Mouse (Mus musculus) erythroblast, embryonic 14.5 days (primary cell): ENCODE measurements around the gene Il17rc. TPM values are rescaled to one million over a fixed set of nuclear protein-coding genes. Genes with fewer than 3 reads are reported as not detected.

Source experiments
- H3K27me3 ChIP-seq: 2 replicates; pipeline ENCODE4 v1.6.1; 2012; ENCODE audit warnings: inconsistent platforms; ENCODE audit not compliant: control insufficient read depth
- H3K36me3 ChIP-seq: 2 replicates; pipeline ENCODE4 v1.6.1; 2012; ENCODE audit warnings: mild to moderate bottlenecking, inconsistent platforms; ENCODE audit not compliant: control insufficient read depth
- H3K4me1 ChIP-seq: 2 replicates; pipeline ENCODE4 v1.6.1; 2012; ENCODE audit warnings: inconsistent platforms; ENCODE audit not compliant: control insufficient read depth
- H3K4me3 ChIP-seq: replicated peaks from 2 replicates; pipeline ENCODE3; 2012; ENCODE audit warnings: moderate library complexity, mild to moderate bottlenecking, inconsistent platforms
- H3K9me3 ChIP-seq: 2 replicates; pipeline ENCODE4 v1.6.1; 2012; ENCODE audit warnings: low read length, inconsistent platforms, mixed read lengths; ENCODE audit not compliant: control insufficient read depth
- GATA1 ChIP-seq: IDR thresholded peaks from 2 replicates; pipeline ENCODE4 v1.6.1; 2012; ENCODE audit warnings: low read length, inconsistent platforms, mixed read lengths
- TAL1 ChIP-seq: IDR thresholded peaks from 3 replicates; pipeline ENCODE4 v1.6.1; 2012; ENCODE audit warnings: low read length, inconsistent platforms, mixed read lengths
- polyA plus RNA-seq: library from polyadenylated mRNA; stranded (reverse); fragments of >175 nt; gene quantifications from 2 replicates; pipeline ENCODE4 v1.2.3, GENCODE M21; 2012

The Il17rc gene
- polyA plus RNA-seq, 1 experiment, result not detected

DNA sequence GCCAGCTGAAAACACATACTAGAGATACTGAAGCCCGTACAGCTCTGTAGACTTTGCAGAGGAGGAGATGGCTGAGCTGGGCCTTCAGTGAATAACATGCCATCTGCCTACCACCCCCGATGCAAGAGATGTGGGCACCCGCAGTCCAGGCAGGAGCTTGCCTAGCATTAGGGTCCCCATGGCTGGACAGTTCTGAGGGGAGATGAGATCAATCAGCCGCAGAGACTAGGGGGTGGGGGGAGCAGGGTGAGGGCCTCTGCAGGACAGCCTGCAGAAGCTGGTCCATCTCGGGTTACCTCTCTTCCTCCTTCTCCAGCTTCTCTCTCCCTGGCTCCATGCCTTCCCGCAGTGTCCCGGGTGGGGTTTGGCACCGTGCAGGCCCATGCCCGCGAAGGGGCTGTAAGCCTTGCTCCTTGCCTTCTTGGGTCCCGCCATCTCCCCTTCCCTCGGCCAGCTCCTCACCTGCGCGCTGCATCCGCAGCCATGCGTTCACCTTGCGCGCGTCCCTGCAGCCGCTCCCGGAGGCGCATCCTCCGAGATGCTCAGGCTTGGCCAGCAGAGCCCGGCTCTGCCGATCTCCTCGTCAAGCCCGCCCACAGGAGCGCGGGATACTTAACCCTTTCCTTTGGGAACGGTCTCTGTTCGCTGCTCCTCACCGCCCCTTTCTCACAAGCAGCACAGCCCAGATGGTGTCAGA is 30.3 kb downstream of the Il17rc start, which contains the start of gene Prrt3:
Gene Prrt3, minus strand, starts transcription at position 544 of the 697 bp plus-strand sequence.
- H3K36me3 ChIP-seq, result no peaks in the 10 kb centered on the region
- TF ChIP-seq TAL1, result no peak
- TF ChIP-seq GATA1, result no peak
- H3K4me3 ChIP-seq, result no peak within 1 kb of the TSS
- no peaks in the 10 kb centered on the region for H3K9me3 ChIP-seq
- H3K4me1 ChIP-seq, result no peaks in the 10 kb centered on the region; the same call in 1 of the 2 replicates
- H3K27me3 ChIP-seq, result peaks cover 58% of the 10 kb centered on the region

DNA sequence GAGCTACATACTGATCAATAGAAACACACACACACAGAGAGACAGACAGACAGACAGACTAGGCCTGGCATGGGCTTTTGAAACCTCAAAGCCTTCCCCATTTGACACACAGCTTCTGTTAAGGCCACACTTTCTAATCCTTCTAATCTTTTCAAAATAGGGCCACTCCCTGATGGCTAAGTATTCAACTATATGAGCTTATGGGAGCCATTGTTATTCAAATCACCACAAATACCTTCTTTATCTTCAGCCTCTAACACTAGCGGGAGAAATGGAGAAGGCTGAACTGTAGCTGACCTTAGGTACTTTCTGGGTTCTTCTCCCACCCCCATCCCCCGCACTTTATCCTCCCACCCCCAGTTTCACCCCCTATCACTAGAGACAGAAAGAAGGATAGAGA is 31.6 kb downstream of the Il17rc start:
- TF ChIP-seq GATA1 (no peak), TAL1 (no peak)
- H3K36me3 ChIP-seq, result no peaks in the 10 kb centered on the region
- no peaks in the 10 kb centered on the region; the same call in 1 of the 2 replicates for H3K4me1 ChIP-seq
- H3K9me3 ChIP-seq, result no peaks in the 10 kb centered on the region
- peaks cover 46% of the 10 kb centered on the region for H3K27me3 ChIP-seq
- H3K4me3 ChIP-seq, result no peak overlapping the region

DNA sequence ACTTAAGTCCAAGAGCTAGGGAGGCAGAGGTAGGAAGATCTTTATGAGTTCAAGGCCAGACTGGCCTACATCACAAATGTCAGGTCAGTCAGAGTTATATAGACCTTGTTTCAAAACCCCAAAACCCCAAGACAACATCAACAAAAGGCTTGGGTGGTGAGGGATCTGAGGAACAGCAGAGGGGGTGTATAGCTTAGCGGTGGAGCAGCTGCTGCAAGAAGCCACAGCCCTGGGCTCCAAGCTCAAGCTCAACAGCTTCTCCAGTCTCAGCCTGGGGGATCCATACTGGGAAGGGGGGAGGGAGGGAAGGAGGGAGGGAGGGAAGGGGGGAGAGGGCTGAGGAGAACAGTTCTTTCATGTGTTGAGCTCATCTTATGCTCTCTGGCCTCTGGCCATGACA is 34.5 kb downstream of the Il17rc start:
- Histone ChIP-seq H3K36me3 (no peaks in the 10 kb centered on the region), H3K9me3 (no peaks in the 10 kb centered on the region), H3K4me1 (no peaks in the 10 kb centered on the region; the same call in 1 of the 2 replicates), H3K27me3 (peaks cover 25% of the 10 kb centered on the region), H3K4me3 (no peak overlapping the region)
- TF ChIP-seq TAL1, result no peak

DNA sequence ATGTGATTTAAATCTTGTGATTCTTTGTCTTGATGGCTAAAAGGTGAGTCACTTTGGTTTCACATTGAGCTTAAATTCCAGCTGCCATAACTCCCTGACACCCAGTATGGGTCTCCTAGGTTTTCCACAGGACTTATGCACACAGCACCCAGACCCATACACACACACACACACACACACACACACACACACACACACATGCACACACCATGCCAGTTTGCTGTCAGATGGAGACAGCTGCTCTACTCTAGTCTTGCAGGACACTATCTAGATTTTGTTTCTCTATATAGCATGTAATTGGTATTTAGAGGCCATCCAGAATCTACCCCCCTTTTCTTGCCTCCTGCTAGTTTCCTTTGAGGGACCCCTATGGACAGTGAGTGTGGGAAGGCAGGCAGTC is 35.9 kb downstream of the Il17rc start:
- Histone ChIP-seq H3K4me3 (no peak overlapping the region), H3K27me3 (peaks cover 10% of the 10 kb centered on the region), H3K36me3 (no peaks in the 10 kb centered on the region), H3K4me1 (no peaks in the 10 kb centered on the region), H3K9me3 (no peaks in the 10 kb centered on the region)
- TF ChIP-seq GATA1, result no peak

DNA sequence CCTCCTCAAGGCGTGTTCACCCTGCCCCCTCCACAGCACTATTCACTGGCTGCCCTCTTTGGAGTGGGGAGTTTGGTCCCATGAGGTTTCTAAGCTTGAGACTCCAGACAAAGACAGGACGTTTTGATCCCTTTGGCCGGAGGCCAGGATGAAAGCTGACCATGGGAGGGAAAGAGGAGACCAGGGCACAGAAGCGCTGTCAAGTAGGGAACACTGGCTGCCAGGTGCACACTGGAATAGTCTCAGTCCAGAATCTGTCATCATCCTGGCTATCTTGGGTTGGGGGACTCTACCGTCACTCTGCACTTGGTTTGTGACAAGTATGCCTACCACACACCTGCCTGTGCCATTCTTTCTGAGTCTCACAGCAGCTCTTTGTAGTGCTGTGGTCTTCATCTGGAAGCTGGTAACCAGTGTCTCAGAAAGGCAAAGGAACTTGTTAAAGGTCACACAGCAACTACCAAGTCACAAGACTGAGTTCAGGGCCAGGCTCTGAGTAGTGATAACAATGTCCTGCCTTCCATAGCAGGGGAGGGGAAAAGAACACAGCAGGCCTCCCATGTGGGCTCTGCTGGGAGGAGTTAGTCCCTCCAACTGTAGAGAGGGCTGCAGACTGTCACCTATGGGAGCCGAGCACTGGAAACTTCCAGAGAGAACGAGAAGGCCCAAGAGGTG is 37.2 kb downstream of the Il17rc start:
- peaks cover 6% of the 10 kb centered on the region for H3K36me3 ChIP-seq
- no peaks in the 10 kb centered on the region for H3K9me3 ChIP-seq
- TF ChIP-seq TAL1 (no peak), GATA1 (no peak)
- H3K4me1 ChIP-seq, result no peaks in the 10 kb centered on the region
- H3K4me3 ChIP-seq, result no peak overlapping the region
- peaks cover 2% of the 10 kb centered on the region for H3K27me3 ChIP-seq

DNA sequence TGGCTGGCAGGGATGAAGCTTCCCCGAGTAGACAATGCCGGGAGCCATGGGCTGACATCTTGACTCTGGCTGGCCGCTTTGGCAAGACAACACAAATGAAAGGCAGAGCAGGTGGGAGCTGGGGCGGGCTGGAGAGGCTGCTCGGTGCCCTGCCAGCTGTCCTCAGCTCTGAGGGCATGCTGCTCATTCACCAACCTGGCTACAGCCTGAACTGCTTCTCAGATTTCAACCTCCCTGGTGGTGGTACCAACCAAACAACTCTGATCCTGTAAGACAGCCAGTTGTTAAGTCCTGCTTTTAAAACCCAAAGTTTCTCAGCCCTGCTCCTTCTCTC is 37.7 kb downstream of the Il17rc start:
- TF ChIP-seq TAL1 (no peak), GATA1 (no peak)
- H3K4me1 ChIP-seq, result no peaks in the 10 kb centered on the region
- H3K36me3 ChIP-seq, result peaks cover 11% of the 10 kb centered on the region

DNA sequence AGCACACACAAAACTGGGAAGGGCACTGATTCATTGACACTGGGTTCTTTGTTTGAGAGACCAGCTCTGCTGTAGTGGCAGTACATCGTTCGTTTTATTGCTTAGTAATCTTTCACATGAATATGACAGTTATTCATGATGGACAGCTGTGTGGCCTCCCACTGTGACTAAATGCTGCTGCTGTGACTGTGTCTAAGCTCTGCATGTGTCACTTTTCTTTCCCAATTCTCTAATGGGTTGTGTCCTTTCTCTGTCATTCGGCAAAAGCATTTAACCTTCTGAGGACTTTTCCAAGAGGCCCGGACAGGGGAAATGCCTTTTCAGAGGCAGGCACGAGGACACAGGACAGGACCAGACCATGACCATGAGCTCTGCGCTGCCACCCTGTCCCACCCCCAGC is 42.7 kb downstream of the Il17rc start:
- peaks cover 4% of the 10 kb centered on the region; the same call in 1 of the 2 replicates for H3K9me3 ChIP-seq
- H3K27me3 ChIP-seq, result no peaks in the 10 kb centered on the region
- TF ChIP-seq GATA1, result no peak
- H3K4me1 ChIP-seq, result no peaks in the 10 kb centered on the region
- no peak overlapping the region for H3K4me3 ChIP-seq
- peaks cover 62% of the 10 kb centered on the region for H3K36me3 ChIP-seq

More for the DNA sequence above, 37.7 kb downstream of the Il17rc start:
- Histone ChIP-seq H3K4me3 (no peak overlapping the region), H3K9me3 (no peaks in the 10 kb centered on the region), H3K27me3 (no peaks in the 10 kb centered on the region)

DNA sequence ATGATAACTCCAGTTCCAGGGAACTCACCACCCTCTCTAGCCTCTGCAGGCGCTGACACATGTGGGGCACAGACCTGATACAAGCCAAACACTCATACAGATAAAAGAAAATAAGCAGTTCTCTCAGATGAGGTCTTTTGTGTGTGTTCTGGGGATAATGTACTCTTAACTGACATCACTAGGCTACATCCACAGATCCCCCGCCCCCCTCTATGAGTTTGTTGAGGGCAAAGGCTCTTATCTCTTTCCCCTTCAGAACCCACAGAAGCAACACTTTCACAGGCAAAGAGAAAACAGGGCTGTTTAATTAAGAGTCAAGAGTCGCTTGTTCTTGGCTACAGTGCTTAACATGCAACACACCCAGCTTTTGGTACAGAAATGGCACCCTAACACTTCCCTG is 43.4 kb downstream of the Il17rc start:
- Histone ChIP-seq H3K4me1 (no peaks in the 10 kb centered on the region), H3K9me3 (peaks cover 4% of the 10 kb centered on the region; the same call in 1 of the 2 replicates), H3K27me3 (no peaks in the 10 kb centered on the region), H3K36me3 (peaks cover 68% of the 10 kb centered on the region), H3K4me3 (no peak overlapping the region)
- TF ChIP-seq TAL1 (no peak), GATA1 (no peak)

DNA sequence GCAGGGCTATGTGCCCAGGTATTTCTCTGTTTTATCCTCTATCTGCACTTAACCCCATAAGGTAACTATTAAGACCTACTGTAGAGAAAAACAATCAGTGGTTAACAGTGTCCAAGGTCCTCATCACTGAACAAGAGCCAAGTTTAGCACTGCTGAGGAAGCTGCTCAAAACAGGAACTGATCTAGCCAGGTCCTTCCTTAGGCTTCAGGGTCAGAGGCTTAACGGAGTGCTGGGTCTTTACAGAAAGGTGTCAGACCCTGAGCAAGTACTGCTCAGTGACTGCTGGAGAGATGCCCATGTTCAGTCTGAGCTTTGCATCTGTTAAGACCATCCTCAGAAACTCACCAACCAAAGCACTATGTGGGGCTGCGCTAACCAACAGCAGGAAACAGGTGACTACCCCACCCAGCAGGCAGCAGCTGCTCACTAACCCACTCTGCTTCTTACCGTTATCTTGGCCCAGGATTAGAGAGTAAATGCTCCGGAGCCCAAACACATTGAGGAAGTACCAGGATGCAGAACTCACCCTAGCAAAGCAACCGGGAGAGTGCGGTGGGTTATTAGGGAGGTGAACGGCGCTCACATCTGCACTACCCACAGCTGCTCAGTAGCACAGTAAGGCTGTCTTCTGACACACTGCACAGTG is 46.3 kb downstream of the Il17rc start:
- Histone ChIP-seq H3K36me3 (peaks cover 98% of the 10 kb centered on the region), H3K9me3 (peaks cover 4% of the 10 kb centered on the region; the same call in 1 of the 2 replicates), H3K4me1 (no peaks in the 10 kb centered on the region), H3K27me3 (no peaks in the 10 kb centered on the region), H3K4me3 (no peak overlapping the region)
- TF ChIP-seq TAL1, result no peak
- TF ChIP-seq GATA1, result no peak
